Mouse (Mus musculus): ENCODE results near the gene Poll. TPM values are rescaled to one million over a fixed set of nuclear protein-coding genes. Genes with fewer than 3 reads are reported as not detected.

The Poll gene
- polyA plus RNA-seq, 1 experiment = 13.4 TPM

GRCm38 (mm10) chr19:45589761-45590160, 29.4 kb upstream of the Poll start:
- H3K9ac ChIP-seq (ENCODE audit: low read depth, poor library complexity, severe bottlenecking) = no peak overlapping the region
- H3K27ac ChIP-seq (ENCODE audit: insufficient read depth, low read length) = no peak overlapping the region
- TF ChIP-seq CTCF (IDR thresholded peaks at IDR 0.05; ENCODE audit: low read depth, low read length) (no peak), EP300 (IDR thresholded peaks at IDR 0.05; ENCODE audit: insufficient read depth, low read depth, low read length) (no peak), POLR2A (IDR thresholded peaks at IDR 0.05; ENCODE audit: insufficient read depth, low read length) (no peak)
- H3K36me3 ChIP-seq (ENCODE audit: control insufficient read depth, insufficient read depth, low read length, poor library complexity, severe bottlenecking) = no peaks in the 10 kb centered on the region
- no peaks in the 10 kb centered on the region for H3K27me3 ChIP-seq (ENCODE audit: control insufficient read depth, insufficient read depth, low read length, poor library complexity, severe bottlenecking)
- no peaks in the 10 kb centered on the region for H3K4me1 ChIP-seq (ENCODE audit: control insufficient read depth, insufficient read depth, low read length)
- H3K4me3 ChIP-seq (ENCODE audit: low read depth, low read length) = no peak overlapping the region
- no peaks in the 10 kb centered on the region for H3K9me3 ChIP-seq (replicated peaks; ENCODE audit: control insufficient read depth, insufficient read depth, low read length, poor library complexity, severe bottlenecking)

- no peaks in the 10 kb centered on the region for H3K27me3 ChIP-seq (ENCODE audit: control insufficient read depth, insufficient read depth, low read length, poor library complexity, severe bottlenecking)
- H3K4me3 ChIP-seq (ENCODE audit: low read depth, low read length) = no peak overlapping the region
- no peaks in the 10 kb centered on the region for H3K9me3 ChIP-seq (replicated peaks; ENCODE audit: control insufficient read depth, insufficient read depth, low read length, poor library complexity, severe bottlenecking)
- TF ChIP-seq EP300 (IDR thresholded peaks at IDR 0.05; ENCODE audit: insufficient read depth, low read depth, low read length) (no peak), POLR2A (IDR thresholded peaks at IDR 0.05; ENCODE audit: insufficient read depth, low read length) (no peak), CTCF (IDR thresholded peaks at IDR 0.05; ENCODE audit: low read depth, low read length) (no peak)
- H3K4me1 ChIP-seq (ENCODE audit: control insufficient read depth, insufficient read depth, low read length) = no peaks in the 10 kb centered on the region
- H3K9ac ChIP-seq (ENCODE audit: low read depth, poor library complexity, severe bottlenecking) = no peak overlapping the region
- no peaks in the 10 kb centered on the region for H3K36me3 ChIP-seq (ENCODE audit: control insufficient read depth, insufficient read depth, low read length, poor library complexity, severe bottlenecking)
- H3K27ac ChIP-seq (ENCODE audit: insufficient read depth, low read length) = no peak overlapping the region
Observed at GRCm38 (mm10) chr19:45587509-45588292, 27.4 kb upstream of the Poll start.

- H3K9me3 ChIP-seq (replicated peaks; ENCODE audit: control insufficient read depth, insufficient read depth, low read length, poor library complexity, severe bottlenecking) = no peaks in the 10 kb centered on the region
Observed at GRCm38 (mm10) chr19:45586850-45587249, 26.5 kb upstream of the Poll start.

GRCm38 (mm10) chr19:45584856-45585620, 24.7 kb upstream of the Poll start:
- no peak overlapping the region for H3K9ac ChIP-seq (ENCODE audit: low read depth, poor library complexity, severe bottlenecking)
- no peaks in the 10 kb centered on the region for H3K9me3 ChIP-seq (replicated peaks; ENCODE audit: control insufficient read depth, insufficient read depth, low read length, poor library complexity, severe bottlenecking)
- no peaks in the 10 kb centered on the region for H3K27me3 ChIP-seq (ENCODE audit: control insufficient read depth, insufficient read depth, low read length, poor library complexity, severe bottlenecking)
- H3K4me3 ChIP-seq (ENCODE audit: low read depth, low read length) = no peak overlapping the region
- no peaks in the 10 kb centered on the region for H3K4me1 ChIP-seq (ENCODE audit: control insufficient read depth, insufficient read depth, low read length)
- TF ChIP-seq CTCF (IDR thresholded peaks at IDR 0.05; ENCODE audit: low read depth, low read length) (no peak), EP300 (IDR thresholded peaks at IDR 0.05; ENCODE audit: insufficient read depth, low read depth, low read length) (no peak), POLR2A (IDR thresholded peaks at IDR 0.05; ENCODE audit: insufficient read depth, low read length) (no peak)
- no peak overlapping the region for H3K27ac ChIP-seq (ENCODE audit: insufficient read depth, low read length)
- no peaks in the 10 kb centered on the region for H3K36me3 ChIP-seq (ENCODE audit: control insufficient read depth, insufficient read depth, low read length, poor library complexity, severe bottlenecking)

More at GRCm38 (mm10) chr19:45586850-45587249, 26.5 kb upstream of the Poll start:
- H3K27me3 ChIP-seq (ENCODE audit: control insufficient read depth, insufficient read depth, low read length, poor library complexity, severe bottlenecking) = no peaks in the 10 kb centered on the region
- no peak overlapping the region for H3K9ac ChIP-seq (ENCODE audit: low read depth, poor library complexity, severe bottlenecking)
- H3K4me3 ChIP-seq (ENCODE audit: low read depth, low read length) = no peak overlapping the region
- no peaks in the 10 kb centered on the region for H3K36me3 ChIP-seq (ENCODE audit: control insufficient read depth, insufficient read depth, low read length, poor library complexity, severe bottlenecking)
- TF ChIP-seq EP300 (IDR thresholded peaks at IDR 0.05; ENCODE audit: insufficient read depth, low read depth, low read length) (no peak), POLR2A (IDR thresholded peaks at IDR 0.05; ENCODE audit: insufficient read depth, low read length) (no peak), CTCF (IDR thresholded peaks at IDR 0.05; ENCODE audit: low read depth, low read length) (no peak)
- no peaks in the 10 kb centered on the region for H3K4me1 ChIP-seq (ENCODE audit: control insufficient read depth, insufficient read depth, low read length)
- no peak overlapping the region for H3K27ac ChIP-seq (ENCODE audit: insufficient read depth, low read length)

GRCm38 (mm10) chr19:45583136-45583535, 22.8 kb upstream of the Poll start:
- Histone ChIP-seq H3K9me3 (replicated peaks; ENCODE audit: control insufficient read depth, insufficient read depth, low read length, poor library complexity, severe bottlenecking) (no peaks in the 10 kb centered on the region), H3K4me1 (ENCODE audit: control insufficient read depth, insufficient read depth, low read length) (no peaks in the 10 kb centered on the region), H3K27me3 (ENCODE audit: control insufficient read depth, insufficient read depth, low read length, poor library complexity, severe bottlenecking) (no peaks in the 10 kb centered on the region), H3K9ac (ENCODE audit: low read depth, poor library complexity, severe bottlenecking) (no peak overlapping the region), H3K36me3 (ENCODE audit: control insufficient read depth, insufficient read depth, low read length, poor library complexity, severe bottlenecking) (no peaks in the 10 kb centered on the region), H3K27ac (ENCODE audit: insufficient read depth, low read length) (no peak overlapping the region), H3K4me3 (ENCODE audit: low read depth, low read length) (no peak overlapping the region)
- TF ChIP-seq CTCF (IDR thresholded peaks at IDR 0.05; ENCODE audit: low read depth, low read length) = no peak
- no peak for TF ChIP-seq EP300 (IDR thresholded peaks at IDR 0.05; ENCODE audit: insufficient read depth, low read depth, low read length)

- H3K9ac ChIP-seq (ENCODE audit: low read depth, poor library complexity, severe bottlenecking) = no peak overlapping the region
Observed at GRCm38 (mm10) chr19:45582161-45582560, 21.8 kb upstream of the Poll start.

More at GRCm38 (mm10) chr19:45582161-45582560, 21.8 kb upstream of the Poll start:
- H3K27ac ChIP-seq (ENCODE audit: insufficient read depth, low read length) = no peak overlapping the region
- H3K27me3 ChIP-seq (ENCODE audit: control insufficient read depth, insufficient read depth, low read length, poor library complexity, severe bottlenecking) = no peaks in the 10 kb centered on the region
- TF ChIP-seq CTCF (IDR thresholded peaks at IDR 0.05; ENCODE audit: low read depth, low read length) (no peak), POLR2A (IDR thresholded peaks at IDR 0.05; ENCODE audit: insufficient read depth, low read length) (no peak), EP300 (IDR thresholded peaks at IDR 0.05; ENCODE audit: insufficient read depth, low read depth, low read length) (no peak)
- no peaks in the 10 kb centered on the region for H3K9me3 ChIP-seq (replicated peaks; ENCODE audit: control insufficient read depth, insufficient read depth, low read length, poor library complexity, severe bottlenecking)
- no peak overlapping the region for H3K4me3 ChIP-seq (ENCODE audit: low read depth, low read length)
- no peaks in the 10 kb centered on the region for H3K36me3 ChIP-seq (ENCODE audit: control insufficient read depth, insufficient read depth, low read length, poor library complexity, severe bottlenecking)
- no peaks in the 10 kb centered on the region for H3K4me1 ChIP-seq (ENCODE audit: control insufficient read depth, insufficient read depth, low read length)

All from ES-Bruce4 (cell line).